Mouse (Mus musculus) small intestine, adult 2 months (tissue): ENCODE data around the gene Rcc2.

Experiments used
- CTCF ChIP-seq: fragments of 200-500 bp; IDR thresholded peaks from 2 replicates; pipeline ENCODE4 v1.5.1; 2012; ENCODE audit warnings: low read depth, mild to moderate bottlenecking, control low read depth, inconsistent platforms, low read length, moderate library complexity, mixed read lengths; ENCODE audit not compliant: insufficient replicate concordance, insufficient read length; ENCODE audit errors: extremely low read depth
- POLR2A ChIP-seq: fragments of 200-500 bp; IDR thresholded peaks from 2 replicates; pipeline ENCODE4 v1.6.1; 2012; ENCODE audit warnings: low read depth, mild to moderate bottlenecking, control low read depth, inconsistent platforms, low read length, moderate library complexity

GRCm38 (mm10) chr4:140709617-140710016 is 9.3 kb downstream of the Rcc2 start:
- TF ChIP-seq CTCF (no peak), POLR2A (no peak)
